Mouse (Mus musculus) layer of hippocampus, postnatal 36 days (tissue): ENCODE results near the gene Pi4kb. TPM values are rescaled to one million over a fixed set of nuclear protein-coding genes. Genes with fewer than 3 reads are reported as not detected.

Source experiments
- DNase-seq, 2 experiments: peaks; one replicate each; pipeline ENCODE4 v3.0.0; 2022
- total RNA-seq, 2 experiments: library from RNA; stranded (reverse); gene quantifications; 2 replicates each; pipeline ENCODE4 v1.2.3; 2021

The Pi4kb gene
- total RNA-seq, 2 experiments from 2014 or later = 55.3 to 61.2 TPM

DNA sequence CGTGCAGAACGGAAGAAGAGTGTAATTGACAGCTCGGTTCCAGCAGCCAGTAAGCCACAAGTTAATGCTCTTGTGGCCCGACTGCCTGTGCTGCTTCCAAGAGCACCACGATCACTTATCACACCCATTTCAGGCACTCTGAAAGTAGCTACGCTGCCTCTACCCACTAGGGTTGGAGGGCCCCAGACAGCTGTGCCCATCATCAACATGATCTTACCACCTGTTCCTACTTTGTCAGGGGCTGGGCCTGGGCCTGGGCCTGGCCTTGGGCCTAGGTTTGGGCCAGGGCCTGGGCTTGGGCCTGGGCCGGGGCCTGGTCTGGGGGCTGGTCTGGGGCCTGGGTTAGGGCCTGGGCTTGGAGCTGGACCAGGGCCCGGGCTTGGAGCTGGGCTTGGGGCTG lies 16.2 kb upstream of the Pi4kb start:
- DNase-seq = no peak

DNA sequence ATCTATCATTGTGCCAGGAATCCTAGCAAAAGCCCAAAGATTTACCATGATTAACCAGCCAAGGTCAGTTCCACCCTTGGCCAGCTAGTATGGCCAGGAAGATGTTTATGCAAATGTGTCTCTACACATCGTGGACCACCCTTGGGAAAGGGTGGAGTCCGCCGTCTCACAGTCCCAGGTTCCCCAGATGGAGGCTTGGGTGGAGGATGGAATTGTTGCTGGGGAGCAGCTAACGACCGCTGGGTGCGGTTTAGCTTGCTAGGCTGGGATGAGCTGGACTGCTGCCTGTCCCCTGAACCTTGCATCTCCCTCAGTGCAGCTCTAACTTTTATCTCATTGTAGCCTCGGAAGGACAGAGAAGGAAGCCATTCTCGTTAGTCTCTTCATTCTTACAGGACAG lies 14.7 kb upstream of the Pi4kb start:
- DNase-seq = no peak

DNA sequence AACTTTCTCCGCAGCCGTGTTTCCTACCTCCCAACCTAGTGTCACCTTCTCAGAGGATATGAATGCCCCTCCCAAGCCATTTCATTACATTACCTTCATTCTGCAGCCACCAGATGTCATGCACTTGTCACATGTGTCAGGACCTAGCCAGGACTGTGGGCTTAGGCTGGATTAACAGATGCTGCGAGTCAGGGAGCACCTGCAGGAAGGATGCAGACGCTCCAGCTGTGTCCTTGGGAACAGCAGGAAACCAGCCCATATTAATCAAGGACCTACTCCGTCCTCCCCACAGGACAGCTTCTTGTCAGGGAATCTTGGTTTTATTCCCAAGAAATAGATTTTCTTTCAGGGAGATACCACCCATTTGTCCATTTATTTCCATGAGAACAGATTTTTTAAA lies 14.2 kb upstream of the Pi4kb start:
- no peak for DNase-seq

DNA sequence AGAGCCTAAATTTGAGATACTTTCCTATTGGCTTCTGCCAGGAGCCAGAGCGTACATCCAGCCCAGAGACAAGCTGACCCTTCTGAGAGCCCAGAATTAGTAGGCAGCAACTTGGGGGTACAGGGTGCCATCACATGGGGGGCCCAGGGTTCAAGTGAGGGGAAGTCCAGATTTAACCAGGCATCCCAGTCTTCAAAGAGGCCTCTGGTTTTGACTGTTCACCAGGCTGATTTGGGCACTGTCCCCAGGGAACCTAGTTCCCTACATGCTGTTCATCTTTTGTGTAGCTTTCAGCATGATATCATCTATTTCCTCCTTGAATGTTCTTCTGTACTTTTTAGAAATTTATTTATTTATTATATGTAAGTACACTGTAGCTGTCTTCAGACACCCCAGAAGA lies 9.5 kb upstream of the Pi4kb start:
- no peak for DNase-seq

DNA sequence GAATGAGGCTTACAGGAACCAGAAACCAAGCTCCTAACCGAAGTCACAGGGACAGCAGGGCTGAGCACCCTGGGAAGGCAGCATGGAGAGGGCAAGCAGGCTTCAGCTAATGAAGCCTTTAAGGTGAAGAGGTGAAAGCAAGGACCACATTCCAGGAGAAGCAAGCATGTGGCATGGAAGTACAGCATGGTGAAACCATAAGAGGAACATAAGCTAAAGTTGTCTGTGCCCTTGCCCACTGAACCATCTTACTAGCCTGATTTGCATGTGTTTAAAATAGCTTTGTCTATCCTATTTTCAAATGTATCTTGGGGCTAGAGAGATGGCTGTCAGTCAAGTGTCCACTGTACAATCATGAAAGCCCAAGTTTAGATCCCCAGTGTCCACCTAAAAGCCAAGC lies 8.7 kb upstream of the Pi4kb start:
- no peak for DNase-seq

DNA sequence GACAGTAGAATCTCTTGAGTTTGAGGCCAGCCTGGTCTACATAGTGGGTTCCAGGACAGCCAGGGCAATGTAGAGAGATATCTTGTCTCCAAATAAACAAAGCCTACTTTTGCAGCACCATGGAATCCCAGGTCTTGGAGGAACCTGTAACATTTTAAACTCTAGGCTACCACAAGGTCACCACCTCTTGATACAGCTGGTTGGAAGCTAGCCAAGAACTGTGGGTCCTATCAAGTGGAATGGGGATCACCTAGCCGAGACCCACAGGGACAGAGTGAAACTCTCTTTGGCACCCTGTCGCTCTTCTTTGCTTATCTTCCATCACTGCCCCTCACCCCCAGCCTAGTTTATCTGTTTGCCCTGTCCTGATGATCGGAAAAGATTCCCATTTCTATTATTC lies 2.0 kb upstream of the Pi4kb start:
- no peak for DNase-seq

DNA sequence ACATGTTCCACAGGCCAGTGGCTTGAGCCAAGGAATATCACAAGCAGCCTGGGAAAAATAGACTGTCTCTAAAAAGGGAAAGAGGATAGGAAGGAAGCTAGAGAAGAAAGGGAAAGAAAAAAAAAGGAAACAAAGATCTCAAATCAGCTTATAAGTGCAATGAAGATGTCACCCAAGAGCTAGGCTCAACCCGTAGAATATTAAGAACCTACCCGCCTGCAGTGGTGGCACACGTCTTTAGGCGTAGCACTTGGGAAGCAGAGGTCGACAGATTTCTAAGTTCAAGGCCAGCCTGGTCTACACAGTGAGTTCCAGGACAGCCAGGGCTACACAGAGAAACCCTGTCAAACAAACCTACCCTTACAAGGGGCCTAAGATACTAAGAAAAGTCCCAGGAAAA lies 911 bp upstream of the Pi4kb start:
- DNase-seq = no peak

DNA sequence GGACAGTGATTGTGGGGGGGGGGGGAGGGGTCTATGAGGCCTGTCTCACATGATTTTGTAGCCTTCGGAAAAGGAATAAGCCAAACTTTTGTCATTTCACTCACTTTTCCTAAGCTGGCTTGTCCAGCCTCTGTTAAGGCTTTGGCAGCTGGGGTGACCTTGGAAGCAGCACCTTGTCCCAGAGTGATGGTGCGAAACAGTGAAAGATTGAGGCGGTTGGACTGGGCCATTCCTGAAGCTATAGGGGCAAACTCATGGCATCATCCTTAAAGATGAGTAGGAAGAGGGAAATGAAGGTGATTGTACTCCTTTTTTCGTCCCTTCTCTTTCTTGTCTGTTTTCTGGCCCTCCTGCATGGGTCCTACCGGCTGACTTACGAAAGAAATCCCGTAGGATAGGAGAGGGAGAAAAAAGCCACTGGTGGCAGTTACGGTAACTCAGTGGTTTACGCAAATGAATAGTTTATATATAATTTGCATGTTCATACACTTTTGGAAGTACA lies 454 bp upstream of the Pi4kb start:
- no peak for DNase-seq

DNA sequence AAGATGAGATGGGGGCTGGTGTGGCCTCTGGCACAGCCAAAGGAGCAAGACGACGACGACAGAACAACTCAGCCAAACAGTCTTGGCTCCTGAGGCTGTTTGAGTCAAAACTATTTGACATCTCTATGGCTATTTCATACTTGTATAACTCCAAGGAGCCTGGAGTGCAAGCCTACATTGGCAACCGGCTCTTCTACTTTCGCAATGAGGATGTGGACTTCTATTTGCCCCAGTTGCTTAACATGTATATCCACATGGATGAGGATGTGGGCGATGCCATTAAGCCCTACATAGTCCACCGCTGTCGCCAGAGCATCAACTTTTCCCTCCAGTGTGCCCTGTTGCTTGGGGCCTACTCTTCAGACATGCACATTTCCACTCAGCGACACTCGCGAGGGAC lies 9.8 kb downstream of the Pi4kb start:
- DNase-seq = no peak

DNA sequence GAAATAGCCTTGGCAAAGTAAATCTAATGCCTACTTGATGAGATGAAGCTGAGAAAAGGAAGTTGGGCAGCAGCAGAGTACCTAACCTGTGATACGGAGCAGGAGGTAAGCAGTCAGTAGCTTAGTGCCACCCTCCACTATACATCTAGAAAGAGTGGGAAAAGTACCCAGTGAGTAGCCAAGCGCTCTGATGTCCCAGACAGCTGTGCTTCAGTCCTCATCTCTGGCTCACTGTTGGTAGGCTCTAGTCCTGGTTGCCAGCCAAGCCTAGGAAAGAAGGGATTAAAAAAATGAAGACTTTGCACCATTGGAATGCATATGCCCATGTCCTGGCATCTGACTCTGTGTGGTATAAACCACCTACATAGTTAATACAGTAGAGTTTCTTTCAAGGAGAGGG lies 11.0 kb downstream of the Pi4kb start:
- no peak for DNase-seq

DNA sequence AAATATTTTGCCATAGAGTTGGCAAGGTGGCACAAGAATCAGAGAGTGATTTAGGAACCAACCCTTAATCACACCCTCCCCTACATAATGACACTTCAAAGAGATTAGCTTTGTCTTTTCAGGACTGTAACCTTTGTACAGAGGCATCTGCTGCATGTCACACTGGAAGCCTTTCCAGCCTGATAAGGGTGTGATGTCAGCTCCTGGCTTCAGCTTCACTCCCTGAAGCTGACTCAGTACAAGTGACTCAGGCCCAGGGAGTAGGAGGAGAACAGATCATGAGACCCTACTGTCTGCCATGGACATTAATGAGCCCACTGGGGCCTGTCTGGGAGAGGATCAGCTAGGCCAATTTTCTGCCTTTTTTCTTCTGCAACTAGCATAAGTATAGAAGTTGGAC lies 13.0 kb downstream of the Pi4kb start:
- DNase-seq = no peak

DNA sequence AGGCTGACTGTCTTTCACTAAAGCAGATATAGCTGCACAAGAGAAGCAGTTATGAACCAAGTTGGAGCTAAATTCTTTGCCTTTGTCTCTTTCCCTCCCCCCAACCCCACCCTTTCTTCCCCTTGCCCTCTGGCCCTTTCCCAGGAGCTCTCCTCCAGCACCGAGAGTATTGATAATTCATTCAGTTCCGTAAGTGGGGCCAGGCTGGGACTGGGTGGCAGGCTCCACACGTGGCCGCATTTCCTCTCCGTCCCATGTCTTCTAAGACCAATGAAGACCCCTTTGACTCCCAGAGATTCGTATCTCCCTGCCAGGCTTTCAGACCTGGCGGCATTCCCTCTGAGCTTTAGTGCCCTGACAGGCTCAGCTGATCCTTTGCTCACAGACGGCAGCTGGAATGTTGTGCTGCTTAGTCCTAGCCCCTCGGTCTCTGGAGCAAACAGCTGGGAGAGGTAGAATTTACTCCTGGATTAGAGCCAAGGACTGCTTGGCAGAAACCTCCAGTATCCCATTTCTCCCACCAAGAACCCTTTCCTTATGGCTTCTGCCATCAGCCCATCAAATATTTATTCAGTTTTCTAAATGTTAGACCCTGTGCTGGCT lies 14.7 kb downstream of the Pi4kb start:
- DNase-seq = no peak

DNA sequence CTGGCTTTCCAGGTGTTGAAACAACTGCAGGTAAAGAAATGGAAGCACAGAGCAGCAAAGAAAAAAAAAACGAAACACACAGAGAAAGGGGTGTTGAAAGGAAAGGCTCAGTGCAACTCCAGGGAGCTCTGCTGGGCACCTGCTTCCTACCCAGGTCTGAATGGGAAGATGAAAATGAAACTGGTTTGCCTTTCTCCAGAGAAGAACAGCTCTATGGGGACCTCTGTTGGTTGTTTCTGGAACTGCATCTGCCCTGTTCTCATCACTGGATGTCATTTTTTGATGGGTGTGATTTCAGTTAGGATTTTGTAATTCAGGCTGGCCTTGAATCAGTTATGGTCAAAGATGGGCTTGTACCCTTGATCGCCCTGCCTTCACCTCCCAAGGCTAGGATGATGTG lies 22.4 kb downstream of the Pi4kb start:
- DNase-seq = peak; percentile 62 to 80

DNA sequence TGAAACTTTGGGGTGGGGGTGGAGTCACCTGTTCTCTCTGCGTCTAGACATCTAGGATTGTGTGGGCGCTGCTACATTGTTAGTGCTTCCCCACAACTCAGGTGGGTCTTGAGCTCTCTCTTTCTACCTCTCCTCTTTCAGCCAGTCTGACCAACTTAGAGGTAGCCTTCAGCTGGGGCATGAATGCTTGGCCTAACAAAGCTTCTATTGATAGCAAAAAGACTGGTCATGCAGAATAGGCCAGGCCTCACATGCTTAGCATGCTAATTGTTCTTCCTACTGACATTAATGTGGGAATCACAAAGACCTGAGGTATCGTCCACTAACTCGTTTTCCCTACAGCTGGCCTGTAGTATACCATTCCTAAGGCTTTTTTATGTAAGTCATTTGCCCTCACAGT lies 28.0 kb downstream of the Pi4kb start:
- no peak for DNase-seq

DNA sequence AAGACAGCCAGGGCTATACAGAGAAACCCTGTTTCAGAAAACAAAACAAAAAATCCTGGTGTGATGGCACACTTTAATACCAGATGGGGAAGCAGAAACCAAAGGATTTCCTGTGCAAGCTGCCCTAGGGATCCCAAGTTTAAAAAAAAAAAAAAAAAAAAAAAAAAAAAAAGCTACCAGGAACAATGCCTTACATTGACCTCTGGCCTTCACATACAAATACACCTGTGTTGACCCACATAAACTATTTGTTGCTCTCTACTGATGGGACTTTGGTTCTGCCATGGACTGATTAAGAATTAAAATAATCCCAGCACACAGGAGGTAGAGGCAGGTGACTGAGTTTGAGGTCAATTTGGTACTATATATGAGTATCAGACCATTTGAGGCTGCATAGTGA lies 28.7 kb downstream of the Pi4kb start:
- DNase-seq = no peak

DNA sequence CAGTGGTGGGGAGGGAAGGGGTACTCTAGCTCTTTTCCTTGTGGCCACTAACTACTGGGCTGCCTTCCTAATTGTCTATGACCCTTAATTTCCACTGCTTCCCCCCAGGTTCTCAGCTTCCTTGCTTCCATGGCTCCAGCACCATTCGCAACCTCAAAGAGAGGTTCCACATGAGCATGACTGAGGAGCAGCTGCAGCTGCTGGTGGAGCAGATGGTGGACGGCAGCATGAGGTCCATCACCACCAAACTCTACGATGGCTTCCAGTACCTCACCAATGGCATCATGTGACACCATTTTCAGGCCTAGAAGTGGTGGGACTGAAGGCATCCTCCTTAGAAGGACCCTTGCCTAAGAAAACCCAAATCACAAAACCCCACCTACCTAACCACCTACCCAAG lies 31.1 kb downstream of the Pi4kb start:
- DNase-seq = no peak

DNA sequence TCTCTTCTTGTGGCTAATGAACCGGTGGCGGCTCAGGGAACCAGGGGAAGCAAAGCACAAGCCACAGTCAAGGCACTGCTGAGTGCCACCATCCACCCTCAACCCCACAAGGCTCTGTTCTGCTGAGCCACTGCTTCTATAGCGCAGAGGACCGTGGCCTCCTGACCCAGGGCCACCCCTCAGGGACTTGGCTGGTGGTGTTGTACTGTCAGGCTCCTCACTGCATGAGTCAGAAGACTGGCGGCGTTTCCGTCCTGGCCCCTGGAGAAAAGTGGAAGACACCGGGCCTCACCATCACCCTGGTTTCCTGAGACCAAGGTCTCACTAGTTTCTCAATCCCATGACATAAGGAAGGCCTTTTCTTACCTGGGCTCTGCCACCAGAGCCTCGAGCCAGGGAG lies 33.2 kb downstream of the Pi4kb start:
- DNase-seq = no peak

DNA sequence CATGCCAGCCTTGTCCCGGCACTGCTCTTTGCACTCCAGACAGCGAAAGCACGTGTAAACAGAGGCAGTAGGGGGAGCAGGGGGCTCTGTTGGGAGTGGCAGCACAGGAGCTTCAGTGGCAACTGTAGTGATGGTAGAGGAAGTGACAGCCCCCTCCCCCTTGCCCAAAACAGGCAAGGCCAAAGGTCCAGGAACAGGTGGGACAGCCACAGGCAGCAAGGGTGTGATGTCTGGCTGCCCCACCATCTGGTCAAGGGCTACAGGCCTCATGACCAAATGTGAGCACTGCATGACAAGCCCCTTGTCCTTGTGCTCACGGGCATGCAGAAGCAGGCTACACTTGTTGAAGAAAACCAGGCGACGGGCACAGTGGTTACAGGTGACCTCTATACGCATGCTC lies 35.9 kb downstream of the Pi4kb start:
- DNase-seq = no peak

DNA sequence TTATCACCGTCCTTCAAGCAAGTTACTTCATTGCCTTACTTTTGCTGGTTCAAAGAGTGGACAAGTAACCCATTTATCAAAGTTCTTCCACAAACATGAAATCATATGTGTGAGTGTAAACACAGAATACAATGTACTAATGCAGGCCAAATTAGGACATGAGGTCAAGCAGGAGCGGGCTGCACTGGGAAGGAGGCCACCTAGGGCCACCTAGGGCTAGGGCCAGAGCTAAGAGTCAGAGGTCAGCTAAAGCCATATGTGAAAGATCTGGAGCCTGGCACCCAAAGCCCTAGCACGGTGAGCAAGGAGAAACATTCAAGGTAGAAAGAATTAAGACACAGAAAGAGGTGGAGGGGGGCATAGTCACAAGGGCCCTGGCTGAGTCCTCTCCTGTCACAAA lies 38.5 kb downstream of the Pi4kb start:
- DNase-seq = no peak

DNA sequence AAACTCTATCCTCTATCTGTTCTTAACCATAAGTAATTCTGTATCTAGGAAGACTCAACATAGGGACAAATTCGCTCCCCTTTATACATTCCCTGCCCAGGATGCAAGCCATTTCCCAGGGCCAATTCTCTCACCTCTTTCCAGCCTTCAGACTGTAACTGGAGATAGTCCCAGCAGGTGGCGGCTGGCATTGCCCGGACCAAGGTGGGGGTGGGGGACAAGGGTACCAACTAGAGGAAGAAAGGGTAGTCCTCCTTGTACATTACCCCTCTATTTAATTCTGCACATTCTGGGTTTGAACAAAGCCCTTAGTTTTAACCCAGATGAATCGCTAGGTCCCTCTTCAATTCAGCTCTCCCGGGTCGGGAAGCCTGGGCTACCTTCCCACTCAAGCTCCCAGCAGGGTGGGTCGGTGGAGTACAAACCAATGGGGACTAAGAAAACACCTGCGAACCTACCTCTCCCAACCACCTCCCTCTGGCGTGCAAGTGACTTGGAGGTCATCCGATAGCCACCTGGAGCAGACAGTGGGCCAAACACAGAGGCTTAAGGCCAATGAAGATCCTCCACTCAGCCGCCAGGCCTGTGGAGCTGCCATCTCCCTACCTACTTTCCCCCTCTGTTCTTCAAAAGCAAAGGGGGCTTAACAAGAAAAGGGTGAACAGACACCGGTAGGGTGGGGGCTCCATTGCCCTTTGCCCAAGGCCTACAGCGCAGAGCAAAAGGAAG lies 39.3 kb downstream of the Pi4kb start:
- DNase-seq = no peak

DNA sequence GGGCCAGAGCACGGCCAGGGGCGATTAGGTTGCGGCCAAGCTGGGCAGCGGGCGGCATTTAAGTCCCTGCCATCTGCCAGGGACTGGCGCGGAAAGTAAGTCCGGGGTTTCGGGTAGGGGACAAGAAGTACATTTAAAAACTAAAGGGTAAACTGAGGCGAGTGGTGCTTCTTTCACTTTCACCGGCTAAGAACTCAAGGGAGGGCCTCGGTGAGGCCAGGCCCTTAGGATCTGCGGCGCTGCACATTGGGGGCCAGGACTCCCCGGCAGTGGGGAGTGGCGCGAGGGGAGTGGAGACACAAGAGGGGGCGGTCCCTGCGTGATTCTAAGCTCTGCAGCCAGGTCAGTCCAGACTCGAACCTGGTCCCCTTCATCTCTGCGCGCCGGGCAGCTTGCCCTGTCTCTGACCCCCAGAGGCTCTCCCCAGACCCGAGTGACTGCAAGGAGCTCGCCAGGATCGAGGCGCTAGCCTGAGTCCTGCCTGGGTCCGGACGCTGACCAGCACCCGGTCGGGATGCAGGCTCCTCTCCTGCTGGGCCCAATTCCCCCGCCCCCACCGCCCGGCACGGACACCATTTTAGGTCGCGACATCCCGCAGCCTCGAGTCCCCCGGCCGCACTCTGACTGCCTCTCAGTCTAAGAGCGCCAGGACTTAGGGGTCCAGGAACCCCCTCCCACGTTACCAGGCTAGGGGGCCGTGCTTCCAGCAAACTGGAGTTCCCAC lies 40.1 kb downstream of the Pi4kb start:
- peak in 1 of 2 experiments; percentile 40 for DNase-seq

DNA sequence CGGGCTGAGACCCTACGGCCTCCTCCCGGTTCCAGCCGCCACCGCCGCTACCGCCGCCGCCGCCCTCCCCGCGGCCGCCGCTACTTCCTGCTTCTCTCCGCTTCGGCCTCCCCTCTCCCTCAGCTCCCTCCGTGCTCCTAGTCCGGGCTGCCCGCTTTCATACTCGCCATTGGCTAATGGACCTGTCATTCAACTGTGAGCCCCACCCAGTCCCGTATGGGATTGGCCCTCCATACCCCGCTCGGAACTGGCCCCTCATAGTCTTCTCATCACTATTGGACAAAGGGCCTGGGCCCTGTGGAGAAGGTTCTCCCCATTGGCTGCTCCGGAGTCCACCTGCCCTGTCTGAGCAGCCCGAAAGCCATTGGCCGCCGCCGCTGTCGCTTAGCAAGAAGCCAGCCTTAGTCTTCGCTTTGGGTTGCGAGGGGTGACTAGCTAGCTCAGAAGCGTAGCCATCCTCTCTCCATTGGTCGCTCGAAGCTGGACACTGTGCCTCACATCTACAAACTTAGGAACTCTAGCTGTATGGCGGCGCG lies 40.9 kb downstream of the Pi4kb start, which contains the start of gene Zfp687:
Gene Zfp687, minus strand, starts transcription at position 112 of the 536 bp plus-strand sequence.
- DNase-seq = peak; percentile 100

DNA sequence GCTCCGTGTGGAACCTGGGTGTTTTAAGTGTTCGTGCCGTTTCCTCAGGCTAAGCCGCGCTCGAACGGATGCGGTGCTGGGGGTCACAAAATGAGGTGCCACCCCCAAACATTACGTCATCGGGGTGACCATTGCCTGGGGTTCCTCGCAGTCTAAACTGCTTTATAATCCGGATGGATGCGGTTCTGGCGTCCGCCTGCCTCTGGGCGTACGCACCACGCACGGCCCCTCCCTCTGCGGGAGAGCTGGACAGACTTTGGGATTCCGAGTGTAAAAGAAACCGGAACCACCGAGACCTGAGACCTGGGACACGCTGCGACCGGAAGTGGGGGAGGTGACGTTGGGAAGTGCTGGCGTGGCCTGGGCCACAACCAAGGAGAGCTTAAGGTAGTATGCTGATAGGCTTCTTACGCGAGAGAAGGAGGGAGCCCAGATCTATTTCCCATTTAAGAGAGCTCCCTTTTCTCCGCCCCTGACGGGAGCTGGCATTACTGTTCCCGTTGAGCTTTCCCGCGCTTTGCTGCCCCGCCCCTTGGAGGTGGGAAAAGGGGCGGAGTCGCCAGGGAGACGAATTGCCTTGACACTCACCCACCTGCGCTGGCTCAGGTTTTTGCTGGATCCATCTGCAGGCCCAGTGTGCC lies 41.5 kb downstream of the Pi4kb start:
- peak; percentile 90 to 93 for DNase-seq
